Mouse (Mus musculus): Measurements from ENCODE around the gene Nhsl2. TPM values are rescaled to one million over a fixed set of nuclear protein-coding genes. Genes with fewer than 3 reads are reported as not detected.
A peak's percentile ranks its signal among the peaks of the same experiment; 100 is the strongest.

Nhsl2 gene
- polyA plus RNA-seq, 1 experiment from 2014 or later: 10.1 TPM

DNA sequence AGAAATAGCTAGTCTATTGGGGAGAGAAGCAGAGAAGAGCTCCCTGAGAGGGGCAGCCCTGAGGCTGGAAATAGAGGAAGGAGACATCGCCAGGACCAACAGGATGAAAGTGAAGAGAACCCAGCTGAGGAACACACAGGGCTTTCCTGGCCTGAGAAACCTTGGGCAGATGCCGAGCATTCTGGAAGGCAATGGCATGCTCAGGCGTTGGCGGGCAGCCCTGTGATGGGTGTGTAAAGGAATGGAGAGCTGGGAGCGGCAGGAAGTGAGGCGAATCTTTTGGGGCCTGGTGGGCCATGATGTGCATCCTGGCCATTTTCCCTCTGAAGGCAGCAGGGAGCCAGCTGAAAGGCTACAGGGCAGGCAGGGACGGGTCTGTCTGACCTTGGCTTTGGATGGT lies 83.1 kb downstream of the Nhsl2 start:
- H3K27ac ChIP-seq (ENCODE audit: low read depth, low read length): no peak overlapping the region
- no peak overlapping the region for H3K4me3 ChIP-seq (ENCODE audit: low read depth, low read length)
- no peaks in the 10 kb centered on the region for H3K9me3 ChIP-seq (ENCODE audit: control insufficient read depth, low read length)
- ATAC-seq (ENCODE audit: low FRiP score) (no peak), DNase-seq (ENCODE audit: low spot score, missing footprints) (no peak)
- no peaks in the 10 kb centered on the region for H3K4me1 ChIP-seq (ENCODE audit: control insufficient read depth, insufficient read depth, low read length)
- H3K27me3 ChIP-seq (ENCODE audit: control insufficient read depth, insufficient read depth, low read length): peaks cover 12% of the 10 kb centered on the region
- no peak overlapping the region for H3K4me2 ChIP-seq
- H3K9ac ChIP-seq (ENCODE audit: low read length): no peak overlapping the region
- 91% methylated on average over 7 of the region's 7 CpGs for WGBS
- no peaks in the 10 kb centered on the region for H3K36me3 ChIP-seq (ENCODE audit: control insufficient read depth, insufficient read depth, low read length)

- no peaks in the 10 kb centered on the region for H3K4me1 ChIP-seq (ENCODE audit: control insufficient read depth, insufficient read depth, low read length)
- no peak overlapping the region for H3K9ac ChIP-seq (ENCODE audit: low read length)
- H3K4me2 ChIP-seq: no peak overlapping the region
- WGBS: 93% methylated on average over 5 of the region's 5 CpGs
- ATAC-seq (ENCODE audit: low FRiP score): no peak
- DNase-seq (ENCODE audit: low spot score, missing footprints): no peak
- H3K4me3 ChIP-seq (ENCODE audit: low read depth, low read length): no peak overlapping the region
- no peak overlapping the region for H3K27ac ChIP-seq (ENCODE audit: low read depth, low read length)
- no peaks in the 10 kb centered on the region for H3K36me3 ChIP-seq (ENCODE audit: control insufficient read depth, insufficient read depth, low read length)
- H3K27me3 ChIP-seq (ENCODE audit: control insufficient read depth, insufficient read depth, low read length): peaks cover 12% of the 10 kb centered on the region
- H3K9me3 ChIP-seq (ENCODE audit: control insufficient read depth, low read length): no peaks in the 10 kb centered on the region
These were observed 84.2 kb downstream of the Nhsl2 start for GRCm38 (mm10) chrX:101933346-101933745.

GRCm38 (mm10) chrX:101935291-101935840 lies 86.2 kb downstream of the Nhsl2 start:
- H3K4me3 ChIP-seq (ENCODE audit: low read depth, low read length): no peak overlapping the region
- no peak overlapping the region for H3K4me2 ChIP-seq
- H3K9ac ChIP-seq (ENCODE audit: low read length): no peak overlapping the region
- no peak for DNase-seq (ENCODE audit: low spot score, missing footprints)
- H3K9me3 ChIP-seq (ENCODE audit: control insufficient read depth, low read length): no peaks in the 10 kb centered on the region
- ATAC-seq (ENCODE audit: low FRiP score): no peak
- no peaks in the 10 kb centered on the region for H3K36me3 ChIP-seq (ENCODE audit: control insufficient read depth, insufficient read depth, low read length)
- peaks cover 9% of the 10 kb centered on the region for H3K27me3 ChIP-seq (ENCODE audit: control insufficient read depth, insufficient read depth, low read length)
- WGBS: 47% methylated on average over 3 of the region's 3 CpGs
- no peaks in the 10 kb centered on the region for H3K4me1 ChIP-seq (ENCODE audit: control insufficient read depth, insufficient read depth, low read length)
- H3K27ac ChIP-seq (ENCODE audit: low read depth, low read length): no peak overlapping the region

GRCm38 (mm10) chrX:101939486-101939885 lies 90.3 kb downstream of the Nhsl2 start:
- Histone ChIP-seq H3K36me3 (ENCODE audit: control insufficient read depth, insufficient read depth, low read length) (no peaks in the 10 kb centered on the region), H3K27ac (ENCODE audit: low read depth, low read length) (no peak overlapping the region), H3K4me2 (no peak overlapping the region), H3K9me3 (ENCODE audit: control insufficient read depth, low read length) (no peaks in the 10 kb centered on the region), H3K9ac (ENCODE audit: low read length) (no peak overlapping the region), H3K4me3 (ENCODE audit: low read depth, low read length) (no peak overlapping the region), H3K4me1 (ENCODE audit: control insufficient read depth, insufficient read depth, low read length) (no peaks in the 10 kb centered on the region), H3K27me3 (ENCODE audit: control insufficient read depth, insufficient read depth, low read length) (peaks cover 3% of the 10 kb centered on the region)
- ATAC-seq (ENCODE audit: low FRiP score) (no peak), DNase-seq (ENCODE audit: low spot score, missing footprints) (no peak)
- 87% methylated on average over 5 of the region's 5 CpGs for WGBS

DNA sequence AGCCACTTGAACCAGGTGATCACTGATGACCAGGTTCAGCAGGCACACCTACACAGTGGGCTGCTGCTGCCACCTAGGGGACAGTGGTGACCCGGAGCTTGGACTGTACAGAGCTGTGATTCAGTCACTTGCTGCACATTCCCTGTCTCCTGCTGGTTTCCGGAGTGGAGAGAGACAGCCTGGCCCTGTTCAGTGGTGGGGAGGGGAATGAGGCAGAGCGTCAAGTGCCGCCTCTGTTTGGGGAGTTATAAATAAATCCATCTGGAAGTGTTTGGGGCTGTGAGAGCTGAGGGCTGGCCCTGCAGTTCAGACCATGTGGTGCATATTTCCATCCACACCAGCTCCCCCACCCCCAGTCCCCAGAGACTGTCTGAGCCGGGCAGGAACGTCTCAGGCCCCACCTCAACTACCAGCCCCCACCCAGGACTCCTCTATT lies 93.3 kb downstream of the Nhsl2 start:
- 12% methylated on average over 6 of the region's 6 CpGs for WGBS
- Histone ChIP-seq H3K36me3 (ENCODE audit: control insufficient read depth, insufficient read depth, low read length) (no peaks in the 10 kb centered on the region), H3K4me1 (ENCODE audit: control insufficient read depth, insufficient read depth, low read length) (no peaks in the 10 kb centered on the region), H3K4me2 (no peak overlapping the region), H3K27me3 (ENCODE audit: control insufficient read depth, insufficient read depth, low read length) (peaks cover 3% of the 10 kb centered on the region), H3K27ac (ENCODE audit: low read depth, low read length) (no peak overlapping the region), H3K9me3 (ENCODE audit: control insufficient read depth, low read length) (no peaks in the 10 kb centered on the region), H3K4me3 (ENCODE audit: low read depth, low read length) (no peak overlapping the region), H3K9ac (ENCODE audit: low read length) (no peak overlapping the region)
- ATAC-seq (ENCODE audit: low FRiP score) (peak; percentile 61; the same call in 1 of the 2 replicates), DNase-seq (ENCODE audit: low spot score, missing footprints) (peak; percentile 88)

GRCm38 (mm10) chrX:101943743-101944142 lies 94.6 kb downstream of the Nhsl2 start:
- no peaks in the 10 kb centered on the region for H3K9me3 ChIP-seq (ENCODE audit: control insufficient read depth, low read length)
- no peak overlapping the region for H3K9ac ChIP-seq (ENCODE audit: low read length)
- no peak overlapping the region for H3K4me3 ChIP-seq (ENCODE audit: low read depth, low read length)
- WGBS: 79% methylated on average over 2 of the region's 2 CpGs
- no peaks in the 10 kb centered on the region for H3K4me1 ChIP-seq (ENCODE audit: control insufficient read depth, insufficient read depth, low read length)
- no peak for ATAC-seq (ENCODE audit: low FRiP score)
- H3K4me2 ChIP-seq: no peak overlapping the region
- DNase-seq (ENCODE audit: low spot score, missing footprints): no peak
- H3K27me3 ChIP-seq (ENCODE audit: control insufficient read depth, insufficient read depth, low read length): peaks cover 8% of the 10 kb centered on the region
- no peaks in the 10 kb centered on the region for H3K36me3 ChIP-seq (ENCODE audit: control insufficient read depth, insufficient read depth, low read length)
- H3K27ac ChIP-seq (ENCODE audit: low read depth, low read length): no peak overlapping the region

DNA sequence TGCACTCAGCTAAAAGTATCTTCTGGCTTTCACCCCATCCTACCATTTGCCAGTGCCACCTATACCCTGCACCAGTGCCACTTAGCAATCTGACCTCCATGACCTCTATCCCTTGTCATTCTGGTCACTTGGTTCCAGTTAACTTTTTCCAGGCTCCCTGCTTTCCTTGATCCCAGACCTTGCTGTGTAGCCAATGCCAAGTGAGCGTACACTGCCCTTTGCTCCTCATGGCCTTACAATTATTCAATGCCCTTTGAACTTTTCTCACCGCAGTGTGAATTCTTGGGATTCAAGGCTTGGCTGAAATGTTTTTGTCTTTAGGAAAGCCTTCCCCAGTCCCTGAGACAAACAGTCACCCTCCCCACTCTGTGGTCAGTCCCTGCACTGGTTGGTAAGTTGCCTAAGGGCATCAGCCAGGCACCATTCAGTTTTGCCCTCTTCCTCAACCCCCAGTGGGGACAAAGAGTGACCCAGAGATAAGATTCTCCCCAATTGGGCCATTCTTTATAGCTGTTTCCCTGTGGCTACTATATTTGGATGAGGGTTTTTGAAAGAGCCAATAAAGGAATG lies 95.7 kb downstream of the Nhsl2 start:
- Histone ChIP-seq H3K36me3 (ENCODE audit: control insufficient read depth, insufficient read depth, low read length) (no peaks in the 10 kb centered on the region), H3K9ac (ENCODE audit: low read length) (no peak overlapping the region), H3K27me3 (ENCODE audit: control insufficient read depth, insufficient read depth, low read length) (peaks cover 8% of the 10 kb centered on the region), H3K27ac (ENCODE audit: low read depth, low read length) (no peak overlapping the region), H3K9me3 (ENCODE audit: control insufficient read depth, low read length) (no peaks in the 10 kb centered on the region), H3K4me1 (ENCODE audit: control insufficient read depth, insufficient read depth, low read length) (no peaks in the 10 kb centered on the region), H3K4me2 (no peak overlapping the region), H3K4me3 (ENCODE audit: low read depth, low read length) (no peak overlapping the region)
- WGBS: 62% methylated on average over 2 of the region's 2 CpGs
- no peak for ATAC-seq (ENCODE audit: low FRiP score)
- no peak for DNase-seq (ENCODE audit: low spot score, missing footprints)

DNA sequence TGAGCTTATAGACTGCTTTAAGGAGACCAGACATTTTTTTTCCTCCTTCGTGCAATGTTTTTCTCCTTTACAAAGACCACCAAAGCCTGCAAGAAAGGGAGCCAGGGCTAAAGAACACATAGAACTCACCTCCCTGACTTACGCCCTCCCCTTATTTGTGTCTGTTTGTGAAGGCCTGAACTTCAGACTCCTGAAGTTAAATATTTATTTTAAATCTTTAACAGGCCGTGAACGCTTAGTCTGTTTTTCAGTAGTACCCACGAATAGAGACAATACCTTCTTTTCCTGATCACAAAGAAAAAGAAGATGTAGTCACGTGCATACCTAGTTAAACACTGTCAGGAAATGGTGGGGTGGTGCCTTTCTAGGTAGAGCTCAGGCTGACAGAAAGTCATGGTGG lies 103.3 kb downstream of the Nhsl2 start:
- DNase-seq (ENCODE audit: low spot score, missing footprints) (no peak), ATAC-seq (ENCODE audit: low FRiP score) (no peak)
- H3K4me2 ChIP-seq: no peak overlapping the region
- no peak overlapping the region for H3K27ac ChIP-seq (ENCODE audit: low read depth, low read length)
- H3K4me3 ChIP-seq (ENCODE audit: low read depth, low read length): no peak overlapping the region
- H3K27me3 ChIP-seq (ENCODE audit: control insufficient read depth, insufficient read depth, low read length): peaks cover 14% of the 10 kb centered on the region
- no peak overlapping the region for H3K9ac ChIP-seq (ENCODE audit: low read length)
- no peaks in the 10 kb centered on the region for H3K4me1 ChIP-seq (ENCODE audit: control insufficient read depth, insufficient read depth, low read length)
- H3K36me3 ChIP-seq (ENCODE audit: control insufficient read depth, insufficient read depth, low read length): no peaks in the 10 kb centered on the region
- no peaks in the 10 kb centered on the region for H3K9me3 ChIP-seq (ENCODE audit: control insufficient read depth, low read length)
- 77% methylated on average over 6 of the region's 6 CpGs for WGBS

DNA sequence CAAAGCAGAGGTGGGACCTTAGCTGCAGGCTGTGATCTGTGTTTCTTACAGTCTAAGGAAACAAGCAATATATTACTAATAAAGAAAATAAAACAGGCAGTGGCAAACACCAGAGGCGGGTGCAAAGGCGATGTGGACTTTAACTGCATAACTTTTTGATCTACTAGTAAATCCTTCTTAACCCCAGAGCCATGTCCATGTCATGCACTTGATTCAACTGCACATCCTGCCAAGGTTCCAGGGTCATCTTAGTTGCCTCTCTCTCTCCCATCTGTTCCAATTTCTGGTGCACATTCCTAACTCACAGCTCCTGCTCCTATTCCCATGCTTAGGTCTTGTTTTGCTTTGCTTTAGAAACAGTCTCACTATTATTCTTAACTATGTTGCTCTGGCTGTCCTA lies 104.1 kb downstream of the Nhsl2 start:
- H3K9ac ChIP-seq (ENCODE audit: low read length): no peak overlapping the region
- ATAC-seq (ENCODE audit: low FRiP score): no peak
- H3K27me3 ChIP-seq (ENCODE audit: control insufficient read depth, insufficient read depth, low read length): peaks cover 14% of the 10 kb centered on the region
- 97% methylated on average over 2 of the region's 2 CpGs for WGBS
- H3K27ac ChIP-seq (ENCODE audit: low read depth, low read length): no peak overlapping the region
- H3K4me3 ChIP-seq (ENCODE audit: low read depth, low read length): no peak overlapping the region
- no peaks in the 10 kb centered on the region for H3K36me3 ChIP-seq (ENCODE audit: control insufficient read depth, insufficient read depth, low read length)
- H3K9me3 ChIP-seq (ENCODE audit: control insufficient read depth, low read length): no peaks in the 10 kb centered on the region
- no peak overlapping the region for H3K4me2 ChIP-seq
- H3K4me1 ChIP-seq (ENCODE audit: control insufficient read depth, insufficient read depth, low read length): no peaks in the 10 kb centered on the region
- DNase-seq (ENCODE audit: low spot score, missing footprints): no peak

All from midbrain, embryonic 11.5 days (tissue).